Mouse (Mus musculus) thymus, adult 2 months (tissue): ENCODE results near the gene Gm12166.

Experiments used
- CTCF ChIP-seq: fragments of 200-500 bp; IDR thresholded peaks from 2 replicates; pipeline ENCODE4 v1.5.1; 2012; ENCODE audit warnings: mild to moderate bottlenecking, control low read depth, low read length, moderate library complexity, borderline replicate concordance; ENCODE audit not compliant: control insufficient read depth, poor library complexity, insufficient read depth; ENCODE audit errors: extremely low read depth
- POLR2A ChIP-seq: fragments of 200-500 bp; IDR thresholded peaks from 2 replicates; pipeline ENCODE4 v1.6.1; 2012; ENCODE audit warnings: mild to moderate bottlenecking, low read length, control low read depth, moderate library complexity; ENCODE audit not compliant: control insufficient read depth, poor library complexity, insufficient read depth; ENCODE audit errors: extremely low read depth

DNA sequence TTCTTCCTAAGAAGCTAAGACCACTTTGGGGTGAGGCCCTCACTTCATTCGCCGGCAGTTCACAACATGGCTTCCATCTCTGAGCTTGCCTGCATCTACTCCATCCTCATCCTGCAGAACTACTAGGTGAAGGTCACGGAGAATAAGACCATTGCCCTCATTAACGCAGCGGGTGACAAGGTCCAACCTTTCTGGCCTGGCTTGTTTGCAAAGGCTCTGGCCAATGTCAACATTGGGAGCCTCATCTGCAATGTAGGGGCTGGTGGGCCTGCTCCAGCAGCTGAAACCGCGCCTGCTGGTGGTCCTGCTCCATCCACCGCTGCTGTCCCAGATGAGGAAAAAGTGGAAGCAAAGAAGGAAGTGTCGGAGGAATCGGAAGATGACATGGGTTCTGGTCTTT, 15.7 kb downstream of the Gm12166 start:
- TF ChIP-seq CTCF (no peak), POLR2A (no peak)
